7 mouse cellular contexts compared by ENCODE assay signal in the genomic region with DNA sequence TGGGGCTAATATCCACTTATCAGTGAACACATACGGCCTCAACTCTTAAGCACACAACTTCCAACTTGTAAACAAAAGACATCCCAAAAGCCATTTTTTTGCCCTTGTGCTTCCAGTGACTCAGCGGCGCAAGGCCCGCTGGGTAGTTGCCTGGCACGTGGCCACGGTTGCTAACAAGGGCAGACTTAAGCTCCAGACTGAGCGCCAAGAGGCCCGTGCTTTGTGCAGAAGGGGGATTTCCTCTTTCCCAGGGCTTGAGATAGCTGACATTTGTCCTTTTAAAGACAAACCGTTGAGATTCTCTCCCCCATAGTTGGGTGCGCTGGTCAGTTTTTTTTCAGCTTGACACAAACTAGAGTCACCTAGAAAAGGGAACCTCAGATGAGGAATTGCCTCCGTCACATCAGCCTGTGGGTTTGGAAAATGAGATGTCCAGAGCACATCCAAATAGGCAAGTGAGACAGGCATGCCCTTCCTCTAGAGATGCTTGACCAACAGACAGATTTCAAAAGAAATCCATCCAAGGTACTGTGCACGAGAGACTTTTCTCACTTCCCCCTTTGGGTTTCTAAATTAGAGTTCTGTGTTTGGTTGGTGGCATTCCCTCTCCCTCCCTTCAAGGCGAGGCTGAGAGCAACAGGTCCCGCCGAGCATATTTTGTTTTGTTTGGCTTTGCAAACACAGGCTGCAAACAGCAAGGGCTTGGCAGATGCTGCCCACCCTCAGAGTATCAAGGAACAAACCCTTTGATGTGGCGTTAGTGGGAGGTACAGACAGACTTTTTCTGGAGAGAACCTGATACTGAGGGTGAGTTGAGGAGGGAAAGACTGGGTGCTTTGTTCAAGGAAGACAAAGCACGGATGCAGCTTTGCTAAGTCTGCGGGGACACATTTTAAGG. TPM values are rescaled to one million over a fixed set of nuclear protein-coding genes. Genes with fewer than 3 reads are reported as not detected.
DNase-seq lines count a peak whose midpoint lies in the region; ATAC-seq lines count a peak whose summit lies in the region.

No protein-coding gene starts in this region.

- H3K27me3 ChIP-seq in heart, embryonic 11.5 days (ENCODE audit: control insufficient read depth, insufficient read depth, low read length) = no peaks in the 10 kb centered on the region
- H3K27me3 ChIP-seq in kidney, embryonic 15.5 days = no peaks in the 10 kb centered on the region
- H3K27me3 ChIP-seq in splenic B cell, adult 2 months (ENCODE audit: control insufficient read depth, insufficient read depth, low read length, poor library complexity, severe bottlenecking) = no peaks in the 10 kb centered on the region

- ATAC-seq in erythroblast, adult 5-6 weeks (replicated peaks; ENCODE audit: low FRiP score, poor library complexity, severe bottlenecking) = peak; percentile 62
- no peak for ATAC-seq in heart, embryonic 11.5 days (replicated peaks; ENCODE audit: insufficient number of reproducible peaks, low FRiP score, low TSS enrichment)
- ATAC-seq in kidney, embryonic 15.5 days (replicated peaks; ENCODE audit: low FRiP score) = peak; percentile 63

- DNase-seq in adrenal gland, postnatal 10 days = peak; percentile 93
- peak; percentile 73 for DNase-seq in liver
- DNase-seq in monocyte, adult 2 months (ENCODE audit: low read depth in 1 of 2, low spot score in 2 of 2) = peak; percentile 64 to 77
- DNase-seq in splenic B cell, adult 2 months (ENCODE audit: low read depth, low spot score) = peak; percentile 65

- H3K9me3 ChIP-seq in heart, embryonic 11.5 days (replicated peaks; ENCODE audit: control insufficient read depth, low read length) = no peaks in the 10 kb centered on the region
- H3K9me3 ChIP-seq in kidney, embryonic 15.5 days (replicated peaks) = no peaks in the 10 kb centered on the region

- H3K4me2 ChIP-seq in heart, embryonic 11.5 days = peak overlapping the region; percentile 79
- peak overlapping the region; percentile 63 for H3K4me2 ChIP-seq in kidney, embryonic 15.5 days

- peaks cover 21% of the 10 kb centered on the region for H3K4me1 ChIP-seq in heart, embryonic 11.5 days (ENCODE audit: control insufficient read depth, insufficient read depth, low read length)
- H3K4me1 ChIP-seq in kidney, embryonic 15.5 days = peaks cover 20% of the 10 kb centered on the region

- H3K4me3 ChIP-seq in heart, embryonic 11.5 days (ENCODE audit: low read depth, low read length) = peak overlapping the region; percentile 40
- peak overlapping the region; percentile 37 for H3K4me3 ChIP-seq in kidney, embryonic 15.5 days (replicated peaks)

- 39% methylated on average over 18 of the region's 18 CpGs for WGBS in heart, embryonic 11.5 days (ENCODE audit: insufficient replicate concordance)
- WGBS in kidney, embryonic 15.5 days = 42% methylated on average over 18 of the region's 18 CpGs

- peak overlapping the region; percentile 68 for H3K9ac ChIP-seq in heart, embryonic 11.5 days (ENCODE audit: low read depth, low read length)
- H3K9ac ChIP-seq in kidney, embryonic 15.5 days = peak overlapping the region; percentile 33; the same call in 1 of the 2 replicates

- peak overlapping the region; percentile 87 for H3K27ac ChIP-seq in heart, embryonic 11.5 days (ENCODE audit: low read depth, low read length)
- H3K27ac ChIP-seq in kidney, embryonic 15.5 days = peak overlapping the region; percentile 85

- H3K36me3 ChIP-seq in heart, embryonic 11.5 days (ENCODE audit: control insufficient read depth, insufficient read depth, low read length) = no peaks in the 10 kb centered on the region
- no peaks in the 10 kb centered on the region for H3K36me3 ChIP-seq in kidney, embryonic 15.5 days
- no peaks in the 10 kb centered on the region for H3K36me3 ChIP-seq in splenic B cell, adult 2 months (ENCODE audit: control insufficient read depth, insufficient read depth, low read length, poor library complexity, severe bottlenecking)

RNA-seq across cellular contexts. Expression of a gene that starts 26.0 kb away (rescaled TPM):
- total RNA-seq in adrenal gland, postnatal 10 days (2021) = 10 to 100 TPM; 22.4 to 25.2 TPM
- 16.1 and 16.7 TPM in 2 replicates for total RNA-seq in erythroblast, adult 5-6 weeks (2015; ENCODE audit: low replicate concordance)
- total RNA-seq in erythroblast, adult 5-6 weeks (2017; ENCODE audit: low replicate concordance) = 20.7 and 26.9 TPM in 2 replicates
- 31.2 and 32.2 TPM in 2 replicates for polyA plus RNA-seq in heart, embryonic 11.5 days (2014; fragmentation: Nextera tagmentation; extraction: Ambion mirVana)
- 4.2 and 6.6 TPM in 2 replicates for polyA plus RNA-seq in kidney, embryonic 15.5 days (2015; fragmentation: Nextera tagmentation; extraction: Ambion mirVana)
